Mouse (Mus musculus) adrenal gland (tissue): ENCODE data around the gene Prm3.

Source experiments
- intact Hi-C: fragments of 180-260 bp; cut with DNase I; formaldehyde crosslinking; loops from one replicate; pipeline ENCODE4 v1.15.1; 2025

Gene Prm3

DNA sequence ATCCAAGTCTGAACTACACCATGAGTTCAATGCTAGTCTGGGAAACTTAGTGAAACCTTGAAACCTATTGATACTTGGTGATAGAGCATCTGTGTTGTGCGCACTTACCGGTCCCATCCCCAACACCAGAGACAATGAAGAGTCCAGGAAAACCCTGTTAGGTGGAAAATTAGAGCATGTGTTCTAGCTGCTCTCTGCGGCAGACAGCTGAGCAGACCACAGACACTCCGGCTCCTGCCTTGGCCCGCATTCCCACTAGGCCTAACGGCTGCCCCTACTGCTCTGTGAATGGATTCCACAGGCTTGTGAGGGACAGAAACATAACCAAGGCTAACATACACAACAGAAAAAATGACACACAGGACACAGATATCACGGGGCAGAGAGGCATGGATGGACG lies 17.2 kb downstream of the Prm3 start:
- intact Hi-C loops: no loop called here

DNA sequence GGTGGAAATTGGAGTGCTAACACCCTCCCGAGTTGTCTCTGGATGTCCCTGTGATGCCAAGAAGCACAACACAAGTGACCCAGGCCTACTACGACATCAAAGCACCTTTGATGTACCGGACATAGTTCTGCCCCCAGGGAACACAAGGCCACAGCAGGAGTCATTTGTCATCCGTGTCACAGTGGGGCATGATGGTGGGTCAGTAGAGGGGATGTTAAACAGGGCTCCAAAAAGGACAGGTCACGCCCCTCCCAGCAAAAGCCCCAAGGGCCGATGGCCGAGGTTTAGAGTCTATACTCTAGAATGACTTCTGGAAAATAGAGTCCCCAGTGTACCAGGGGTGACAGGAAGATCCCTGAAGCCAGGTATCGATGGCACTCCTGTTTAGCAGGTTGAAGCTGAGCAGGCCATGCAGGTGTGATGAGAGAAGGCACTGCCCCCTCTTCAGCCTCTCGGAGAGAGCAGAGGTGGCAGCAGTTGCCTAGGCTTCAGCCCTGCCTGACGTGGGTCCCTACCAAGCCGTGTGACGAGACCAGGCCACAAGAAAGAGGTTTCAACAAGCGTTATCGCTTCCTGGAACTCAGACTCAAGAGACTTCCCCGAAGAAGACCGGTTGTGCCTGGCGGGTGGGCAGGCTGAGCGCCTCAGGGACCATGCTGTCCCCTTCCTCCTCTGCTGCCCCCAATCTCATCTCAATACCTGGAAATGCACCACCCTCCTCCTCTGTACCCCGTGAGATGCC lies 18.8 kb downstream of the Prm3 start:
- intact Hi-C loops: no loop called here

DNA sequence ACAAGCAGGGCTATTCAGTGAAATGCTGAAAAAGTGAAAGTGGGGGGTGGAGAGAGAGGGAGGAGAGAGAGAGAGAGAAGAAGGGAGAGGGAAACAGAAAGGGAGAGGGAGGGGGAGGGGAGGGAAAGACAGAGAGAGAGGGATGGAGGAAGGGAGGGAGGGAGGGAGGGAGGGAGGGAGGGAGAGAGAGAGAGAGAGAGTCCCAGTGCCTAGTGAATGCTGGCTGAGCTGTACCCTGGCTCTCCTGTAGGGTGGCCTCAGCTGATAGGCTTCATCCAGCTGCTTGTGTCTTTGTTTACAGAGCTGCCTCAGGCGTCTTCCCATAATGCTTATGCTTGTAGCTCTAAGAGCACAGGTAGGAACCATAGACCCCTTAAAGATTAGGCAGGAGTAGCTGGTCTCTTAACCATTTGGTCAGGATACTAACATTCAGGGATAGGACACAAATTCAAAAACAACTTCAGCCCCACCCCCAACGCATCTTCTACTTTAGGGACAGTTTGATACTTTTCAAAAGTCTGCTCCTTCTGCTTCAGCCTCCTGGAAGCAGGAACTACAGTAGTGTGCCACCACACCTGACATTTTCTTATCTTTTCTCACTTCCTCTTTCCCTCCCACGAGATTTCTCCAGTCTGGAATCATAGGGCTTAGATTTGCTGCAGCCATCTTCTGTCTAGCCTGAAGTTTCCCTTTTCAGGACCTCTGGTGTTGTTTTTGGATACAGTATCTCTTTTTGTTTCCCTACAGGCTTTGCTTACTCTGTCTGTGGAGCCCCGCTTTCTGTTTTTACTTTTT lies 20.0 kb downstream of the Prm3 start:
- intact Hi-C loops: no loop called here

DNA sequence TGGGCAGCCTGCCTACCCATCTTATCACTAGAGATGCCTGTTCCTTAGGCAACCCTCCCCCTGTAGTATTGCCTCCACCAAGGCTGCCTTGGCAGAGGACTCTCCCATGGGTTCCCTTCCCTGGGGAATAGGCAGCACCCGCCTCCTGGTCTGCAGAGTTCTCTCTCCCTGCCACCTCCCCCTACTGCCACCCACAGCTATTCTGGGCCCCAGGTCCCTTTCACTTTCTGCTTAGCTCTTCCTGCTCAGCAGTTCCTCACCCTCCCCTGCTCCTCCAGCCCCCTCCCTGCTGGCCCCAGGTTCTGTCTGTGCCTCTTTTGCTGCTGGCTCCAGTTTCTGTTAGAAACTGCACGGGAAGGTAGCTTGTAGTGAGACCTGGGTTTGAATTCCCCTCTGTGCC lies 21.1 kb downstream of the Prm3 start:
- intact Hi-C loops: no loop called here

DNA sequence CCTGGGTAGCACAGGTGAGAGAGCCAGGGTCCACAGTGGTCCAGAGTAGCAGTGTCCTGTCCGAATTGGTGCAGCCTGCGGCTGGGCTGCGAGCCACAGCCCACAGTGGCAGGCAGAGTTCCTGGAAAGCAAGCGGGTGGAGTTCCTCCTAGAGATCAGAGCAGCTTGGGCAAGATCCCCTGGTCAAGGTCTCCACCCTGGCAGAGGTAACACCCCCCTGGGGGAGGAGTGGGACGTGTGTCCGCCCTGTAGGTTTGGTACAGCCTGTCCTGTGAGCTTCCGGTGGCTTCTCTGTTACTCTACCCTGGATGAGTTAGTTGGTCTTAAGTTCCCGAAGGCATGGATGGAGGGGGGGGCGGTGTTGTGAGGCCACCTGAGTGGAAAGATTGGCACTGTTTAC lies 21.9 kb downstream of the Prm3 start:
- intact Hi-C loops: no loop called here

DNA sequence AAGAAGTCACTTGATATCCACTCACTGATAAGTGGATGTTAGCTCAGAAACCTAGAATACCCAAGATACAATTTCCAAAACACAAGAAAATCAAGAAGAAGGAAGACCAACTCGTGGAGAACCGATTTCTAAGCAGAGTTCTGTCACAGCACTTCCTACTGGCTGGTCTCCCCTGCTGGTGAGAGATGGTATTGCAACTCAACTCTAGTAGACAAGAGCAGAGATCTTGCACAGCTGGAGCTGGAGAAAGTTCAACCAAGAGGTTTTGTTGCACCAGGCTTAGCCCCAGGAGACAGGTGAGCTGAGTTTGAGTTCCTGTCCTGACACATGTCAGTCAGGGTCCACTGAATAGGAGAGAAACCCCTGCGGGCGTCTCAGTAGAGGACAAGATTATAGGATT lies 23.6 kb downstream of the Prm3 start:
- intact Hi-C loops: no loop called here

DNA sequence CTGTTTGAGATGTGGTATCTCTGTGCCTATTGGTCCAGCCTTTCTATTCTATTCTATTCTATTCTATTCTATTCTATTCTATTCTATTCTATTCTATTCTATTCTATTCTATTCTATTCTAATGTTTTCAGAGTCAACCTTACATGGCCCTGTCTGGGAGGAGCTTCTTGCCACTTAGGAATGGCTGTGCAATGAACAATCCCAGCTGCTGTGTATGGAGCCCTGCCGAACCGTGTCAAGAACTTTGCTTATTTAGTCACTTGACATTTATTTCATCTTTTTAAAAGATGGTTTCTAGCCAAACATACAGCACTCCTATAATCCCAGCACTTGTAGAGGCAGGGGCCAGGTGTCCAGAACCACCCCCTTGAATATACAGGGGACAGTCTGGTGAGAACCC lies 26.4 kb downstream of the Prm3 start:
- intact Hi-C loops: no loop called here

DNA sequence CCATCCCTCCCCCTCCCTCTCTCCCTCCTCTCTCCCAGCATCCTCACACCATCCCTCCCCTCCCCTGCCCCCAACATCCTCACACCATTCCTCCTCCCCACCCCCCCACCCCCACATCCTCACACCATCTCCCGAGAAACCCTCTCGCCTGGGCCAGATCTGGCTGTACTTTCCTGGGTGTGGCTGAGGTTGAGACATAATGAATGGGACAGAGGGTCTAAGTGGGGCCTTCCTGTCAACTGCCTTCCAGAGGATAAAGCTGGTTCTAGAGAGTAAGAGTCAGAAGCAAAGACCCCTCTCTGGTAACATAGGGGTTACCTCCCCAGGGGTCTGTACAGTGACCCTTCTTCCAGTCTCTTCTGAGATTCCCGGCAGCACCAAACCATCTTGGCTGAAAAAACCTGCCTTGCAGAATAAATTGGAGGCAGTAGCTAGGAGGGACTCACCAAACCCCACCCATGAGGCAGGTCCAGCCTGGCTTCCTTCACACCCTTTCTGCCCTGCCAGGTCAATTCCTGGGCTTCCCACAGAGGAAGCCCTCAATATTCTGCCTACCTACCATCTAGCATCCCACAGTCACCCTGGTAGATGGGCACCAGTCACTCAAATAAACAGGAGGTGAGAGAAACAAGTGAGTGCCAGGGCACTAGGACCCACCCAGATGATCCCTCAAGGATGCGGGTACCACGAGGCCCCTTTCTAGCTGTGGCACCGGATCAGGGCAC lies 27.0 kb downstream of the Prm3 start:
- intact Hi-C loops: no loop called here

DNA sequence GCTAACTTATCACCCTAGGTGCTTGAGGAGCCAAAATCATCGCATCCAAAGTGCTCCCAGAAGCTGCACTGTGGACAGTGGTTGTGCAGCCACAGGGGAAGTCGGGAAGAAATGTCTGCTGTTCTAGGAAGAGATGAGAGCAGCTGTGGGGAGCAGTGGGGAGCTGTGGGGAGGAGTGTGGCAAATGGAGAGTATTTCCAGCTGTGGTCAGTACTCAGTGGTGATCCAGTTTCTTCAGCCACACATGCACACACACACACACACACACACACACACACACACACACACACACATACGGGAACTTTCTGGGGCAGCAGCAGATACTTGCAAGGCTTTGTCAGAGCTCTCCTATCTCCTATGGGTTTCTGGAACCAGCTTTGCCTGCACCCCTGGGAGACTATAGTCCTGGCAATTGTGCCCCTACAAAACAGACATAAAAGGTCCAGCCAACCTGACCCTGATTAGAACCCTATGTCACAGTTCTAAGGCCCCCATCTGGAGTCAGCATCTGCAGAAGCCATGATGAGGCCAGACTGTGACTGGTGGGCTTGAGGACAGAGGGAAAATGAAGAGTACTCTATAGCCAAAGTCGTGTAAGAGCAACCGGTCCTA lies 28.0 kb downstream of the Prm3 start:
- intact Hi-C loops: no loop called here

DNA sequence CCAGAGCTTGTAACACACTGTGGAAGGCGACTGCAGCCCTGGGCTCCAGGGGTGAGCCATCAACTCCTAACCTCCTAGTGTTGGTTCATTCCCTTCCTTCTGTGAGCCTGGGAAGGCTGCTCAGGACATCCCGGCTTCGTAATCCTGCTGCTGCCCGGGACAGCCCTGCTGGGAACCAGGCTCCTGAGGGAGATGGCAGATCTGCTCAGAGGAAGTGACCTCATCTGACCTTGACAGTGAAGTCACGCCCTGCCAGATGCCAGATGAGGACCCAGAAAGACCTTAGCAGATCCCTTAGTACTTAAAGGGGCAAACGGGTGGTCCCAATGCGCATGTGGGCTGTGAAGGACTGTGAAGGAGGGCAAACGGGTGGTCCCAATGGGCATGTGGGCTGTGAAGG lies 29.5 kb downstream of the Prm3 start:
- intact Hi-C loops: no loop called here

DNA sequence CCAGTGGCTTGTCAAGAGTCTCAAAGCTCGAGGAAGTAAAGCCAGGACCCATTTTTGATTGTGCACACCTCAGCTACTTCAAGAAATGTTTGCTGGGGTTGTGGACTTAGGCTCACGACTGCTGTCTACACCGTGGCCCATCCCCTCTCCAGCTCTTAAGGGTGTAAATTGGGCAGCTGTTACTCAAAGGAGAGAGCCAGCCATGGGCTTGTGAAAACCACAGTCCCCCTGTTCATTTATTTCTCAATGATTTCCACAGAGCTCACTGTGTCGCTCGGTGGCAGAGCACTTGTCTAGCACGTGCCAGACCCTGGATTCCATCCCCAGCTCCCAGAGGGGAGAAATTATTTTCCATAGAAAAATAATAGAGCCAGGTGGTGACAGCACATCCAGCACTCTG lies 34.5 kb downstream of the Prm3 start:
- intact Hi-C loops: no loop called here

DNA sequence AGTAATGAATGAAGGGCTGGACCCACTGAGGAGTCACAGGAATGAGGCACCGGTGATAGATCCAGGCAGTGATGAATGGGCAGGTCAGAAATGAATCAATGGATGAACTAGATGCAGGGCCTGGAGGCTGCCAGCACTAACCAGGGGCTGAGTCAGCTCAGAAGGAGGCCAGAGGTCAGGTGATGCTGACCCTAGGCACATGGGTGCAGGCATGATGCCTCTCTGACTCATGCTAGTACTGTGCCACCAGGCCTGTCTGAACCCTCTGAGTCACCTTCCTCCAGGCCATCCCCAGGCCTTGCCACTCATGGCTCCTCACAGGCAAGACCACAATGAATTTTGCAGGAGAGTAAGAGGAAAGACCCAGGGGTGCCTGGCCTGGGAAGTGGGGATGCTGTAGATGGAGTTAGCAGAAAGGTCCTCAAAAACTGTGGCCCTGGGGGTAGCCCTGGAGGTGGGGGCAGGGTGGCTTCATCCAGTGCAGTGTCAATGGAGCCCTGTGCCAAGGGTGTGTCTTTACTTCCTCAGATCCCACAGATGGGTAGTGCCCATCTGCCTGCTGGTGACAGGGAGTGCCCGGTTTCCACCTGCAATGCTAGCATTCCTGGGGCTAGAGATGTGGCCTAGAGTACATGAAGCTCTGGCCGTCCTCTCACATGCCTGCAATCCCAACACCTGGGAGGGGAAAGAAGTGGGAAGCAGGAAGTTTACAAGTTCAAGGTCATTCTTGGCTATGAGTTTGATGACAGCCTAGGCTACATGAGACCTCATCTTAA lies 36.0 kb downstream of the Prm3 start:
- intact Hi-C loops: no loop called here

DNA sequence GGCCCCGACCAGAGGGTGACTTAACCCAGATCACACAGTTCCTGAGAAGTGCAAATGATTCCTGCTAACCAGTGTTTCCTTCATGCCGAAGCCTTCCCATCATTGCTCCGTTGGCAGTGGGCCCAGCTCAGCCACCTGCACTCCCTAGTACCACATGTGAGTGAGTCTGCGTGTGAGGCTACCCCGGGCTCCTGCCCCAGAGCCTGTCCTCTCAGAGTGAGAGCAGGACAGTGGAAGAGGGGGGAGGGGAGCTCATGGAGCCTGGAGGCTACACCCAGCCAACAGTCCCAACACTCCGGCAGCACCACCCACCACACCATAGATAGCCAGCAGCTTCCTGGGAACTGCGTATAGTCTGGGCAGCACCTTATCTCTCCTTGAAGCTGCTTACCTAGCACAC lies 40.9 kb downstream of the Prm3 start:
- intact Hi-C loops: no loop called here

DNA sequence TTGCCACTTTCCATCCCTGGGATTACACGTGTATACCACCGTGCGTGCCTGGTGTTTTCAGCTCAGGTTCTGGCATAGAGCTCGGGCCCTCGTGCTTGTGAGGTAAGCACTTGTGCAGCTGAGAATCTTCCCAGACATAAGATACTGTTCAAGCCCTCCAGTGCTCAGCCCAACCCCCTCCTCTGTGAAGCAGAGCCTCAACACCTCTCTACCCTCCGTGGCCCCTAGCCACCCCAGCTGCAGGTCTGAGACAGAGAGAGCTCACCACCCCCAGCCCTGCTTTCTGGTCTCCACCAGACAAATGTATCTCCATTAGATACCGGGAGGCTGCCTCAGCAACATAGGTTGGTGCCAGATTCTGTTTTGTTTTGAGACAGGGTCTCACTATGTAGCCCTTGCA lies 41.5 kb downstream of the Prm3 start:
- intact Hi-C loops: no loop called here

DNA sequence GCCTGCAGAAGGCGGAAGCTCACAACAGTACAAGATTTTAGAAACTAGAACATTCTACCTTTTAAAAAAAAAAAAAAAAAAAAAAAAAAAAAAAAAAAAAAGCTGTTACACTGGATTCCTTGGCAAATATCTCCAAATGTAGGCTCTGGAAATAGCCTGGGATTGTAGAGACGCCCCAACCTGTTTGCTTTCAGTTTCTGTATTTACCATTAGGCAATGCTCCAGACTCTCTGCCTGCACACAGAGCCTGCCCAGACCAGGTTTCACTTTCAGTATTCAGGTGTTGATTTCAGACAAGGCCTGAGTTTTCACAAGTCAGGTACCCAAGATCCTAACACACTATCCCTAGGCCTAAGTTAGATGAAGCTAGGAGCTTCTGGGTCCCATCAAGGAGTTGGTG lies 49.6 kb downstream of the Prm3 start:
- intact Hi-C loops: no loop called here
